Mouse (Mus musculus) bone marrow macrophage, adult 2 months (primary cell): ENCODE measurements at regions not wholly inside any gene's neighbourhood (a gene's known extent, or its start where the extent isn't known, plus 50 kb on each side); places are given as distances from the start of the nearest gene placed in this dataset.
"Not testable (repeated sequence)": the region's sequence is repeated elsewhere in the genome, so short reads cannot be mapped to it uniquely, and the experiment has no call there.

Experiments used
- H3K27ac ChIP-seq: 2 replicates; pipeline ENCODE4 v1.5.1; 2012; ENCODE audit warnings: low read depth, low read length; ENCODE audit not compliant: insufficient read depth
- H3K4me1 ChIP-seq: 2 replicates; pipeline ENCODE4 v1.6.1; 2012; ENCODE audit warnings: low read length; ENCODE audit not compliant: control insufficient read depth, insufficient read depth
- H3K4me3 ChIP-seq: 2 replicates; pipeline ENCODE4 v1.5.1; 2012; ENCODE audit warnings: mild to moderate bottlenecking, low read length, moderate library complexity; ENCODE audit not compliant: insufficient read depth
- CTCF ChIP-seq: IDR thresholded peaks from 2 replicates; pipeline ENCODE4 v1.5.1; 2012; ENCODE audit warnings: low read depth, mild to moderate bottlenecking, low read length, moderate library complexity
- POLR2A ChIP-seq: IDR thresholded peaks from 2 replicates; pipeline ENCODE4 v1.6.1; 2012; ENCODE audit warnings: mild to moderate bottlenecking, low read depth, low read length, borderline replicate concordance

DNA sequence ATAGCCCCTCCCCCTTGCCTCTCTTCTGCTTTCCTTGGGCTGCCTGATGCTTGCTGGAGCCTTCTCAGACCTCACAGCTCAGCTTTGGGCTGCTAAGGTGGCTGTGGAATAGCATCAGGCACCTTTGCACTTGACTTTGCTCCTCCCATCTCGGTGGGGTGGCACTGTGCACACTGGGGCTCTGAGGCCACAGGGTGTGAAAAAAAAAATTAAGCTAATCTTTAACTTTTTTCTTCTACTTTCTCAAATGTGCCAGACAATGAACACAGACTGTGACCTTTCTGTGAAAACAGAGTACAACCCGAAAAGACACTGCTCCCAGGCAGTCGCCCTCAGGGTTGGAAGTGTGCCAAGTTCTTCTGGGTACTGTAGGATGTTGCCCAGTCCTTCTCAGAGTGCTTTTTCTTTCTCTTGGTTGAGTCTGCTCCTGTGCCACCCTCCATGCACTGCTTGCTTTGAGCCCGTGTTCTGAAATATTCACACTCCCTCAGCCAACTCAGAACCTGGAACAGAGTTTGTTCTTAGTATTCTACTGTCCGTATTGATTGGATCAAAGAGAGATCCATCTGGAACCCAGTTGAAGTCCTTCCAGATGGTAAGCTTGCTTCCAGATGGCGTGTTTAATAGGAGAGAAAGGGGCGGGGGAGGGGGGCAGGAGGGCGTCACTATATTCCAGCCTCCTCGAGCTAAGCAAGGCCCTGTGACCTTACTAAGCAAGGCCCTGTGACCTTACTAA is 54.8 kb upstream of the Atxn1 start:
- Histone ChIP-seq H3K27ac (no peak overlapping the region), H3K4me1 (peaks cover 3% of the 10 kb centered on the region; the same call in 1 of the 2 replicates), H3K4me3 (no peak overlapping the region)
- TF ChIP-seq CTCF = no peak
- no peak for TF ChIP-seq POLR2A

DNA sequence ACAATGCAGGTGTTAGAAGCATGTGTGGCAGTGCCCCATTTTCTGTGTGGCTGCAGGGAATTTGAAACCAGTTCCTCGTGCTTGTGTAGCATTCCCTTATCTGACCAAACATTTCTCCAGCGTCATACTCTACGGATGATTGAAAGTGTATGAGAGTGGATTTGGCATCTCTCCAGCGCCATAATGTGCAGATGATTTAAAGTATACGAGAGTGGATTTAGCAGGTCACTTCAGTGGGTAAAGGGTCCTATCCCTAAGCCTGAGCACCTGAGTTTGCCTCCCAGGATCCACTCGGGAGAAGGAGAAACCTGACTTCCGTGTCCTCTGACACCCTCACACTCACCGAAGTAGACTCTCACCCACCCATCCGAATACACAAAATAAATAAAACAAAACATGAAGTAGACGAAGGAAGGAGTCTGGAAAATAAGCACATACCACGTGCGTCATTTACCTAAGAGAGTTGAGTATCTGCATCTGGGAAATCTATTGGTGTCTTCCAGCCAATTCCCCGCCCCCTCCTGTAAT is 54.2 kb upstream of the Atxn1 start:
- Histone ChIP-seq H3K27ac (no peak overlapping the region), H3K4me3 (no peak overlapping the region), H3K4me1 (peaks cover 3% of the 10 kb centered on the region; the same call in 1 of the 2 replicates)
- TF ChIP-seq POLR2A (no peak), CTCF (no peak)

DNA sequence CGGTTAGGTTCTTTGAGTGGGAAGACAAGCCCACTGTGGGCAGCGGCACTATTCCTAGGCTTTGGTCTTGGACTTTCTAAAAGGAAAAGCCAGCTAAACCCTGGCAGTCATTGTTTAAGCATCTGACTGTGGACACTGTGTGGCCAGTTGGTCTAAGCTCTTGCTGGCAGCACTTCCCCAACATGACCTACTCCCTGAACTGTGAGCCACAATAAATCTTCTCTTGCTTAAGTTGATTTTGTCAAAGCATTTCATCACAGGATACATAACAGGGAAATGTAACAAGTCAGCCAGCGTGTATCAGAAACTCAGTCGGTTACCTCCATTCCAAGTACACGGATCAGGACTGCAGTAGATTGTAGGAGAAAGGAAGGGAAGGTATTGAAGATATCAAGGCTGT is 52.9 kb upstream of the Atxn1 start:
- Histone ChIP-seq H3K4me3 (no peak overlapping the region), H3K4me1 (peaks cover 3% of the 10 kb centered on the region; the same call in 1 of the 2 replicates), H3K27ac (no peak overlapping the region)
- TF ChIP-seq POLR2A (no peak), CTCF (no peak)

DNA sequence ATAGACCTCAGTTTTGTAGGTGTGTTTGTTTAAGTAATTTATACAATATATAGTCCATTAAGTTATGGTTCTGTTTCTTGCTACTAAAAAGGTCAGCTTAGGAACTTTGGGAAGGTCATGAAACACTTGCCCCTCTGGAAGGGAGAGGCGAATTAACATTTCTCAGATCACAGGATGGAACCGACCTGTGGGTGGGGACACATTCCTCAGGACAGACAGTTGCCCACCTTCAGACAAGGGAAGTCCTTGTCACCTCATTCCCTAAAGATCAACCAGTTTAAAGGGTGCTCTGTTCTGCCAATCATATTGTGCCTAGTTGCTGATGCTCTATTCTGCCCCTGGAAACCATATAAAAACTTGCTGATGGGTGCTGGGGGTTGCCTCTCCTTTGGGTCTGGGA is 52.2 kb upstream of the Atxn1 start:
- not testable (repeated sequence) for H3K27ac ChIP-seq, H3K4me1 ChIP-seq, H3K4me3 ChIP-seq

DNA sequence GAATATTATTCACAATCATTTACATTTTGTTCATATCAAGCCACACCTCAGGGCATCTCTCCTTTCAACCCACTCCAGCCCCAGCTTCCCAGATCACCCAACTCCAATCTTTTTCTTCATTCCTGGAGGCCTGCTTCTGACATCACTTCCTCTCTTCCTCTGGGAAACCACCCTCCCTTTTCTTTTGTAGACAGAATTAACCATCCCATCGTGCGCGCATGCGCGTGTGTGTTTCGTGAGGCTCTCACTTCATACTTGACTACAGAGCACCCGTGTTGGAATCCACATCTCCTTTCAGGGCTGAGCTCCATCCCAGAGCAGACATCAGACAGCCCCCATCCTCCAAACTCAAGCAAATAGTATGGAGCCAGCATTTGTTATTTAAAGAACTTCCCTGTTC is 50.4 kb upstream of the Atxn1 start:
- TF ChIP-seq POLR2A (no peak), CTCF (no peak)
- no peak overlapping the region for H3K27ac ChIP-seq
- peaks cover 3% of the 10 kb centered on the region; the same call in 1 of the 2 replicates for H3K4me1 ChIP-seq
- no peak overlapping the region for H3K4me3 ChIP-seq

DNA sequence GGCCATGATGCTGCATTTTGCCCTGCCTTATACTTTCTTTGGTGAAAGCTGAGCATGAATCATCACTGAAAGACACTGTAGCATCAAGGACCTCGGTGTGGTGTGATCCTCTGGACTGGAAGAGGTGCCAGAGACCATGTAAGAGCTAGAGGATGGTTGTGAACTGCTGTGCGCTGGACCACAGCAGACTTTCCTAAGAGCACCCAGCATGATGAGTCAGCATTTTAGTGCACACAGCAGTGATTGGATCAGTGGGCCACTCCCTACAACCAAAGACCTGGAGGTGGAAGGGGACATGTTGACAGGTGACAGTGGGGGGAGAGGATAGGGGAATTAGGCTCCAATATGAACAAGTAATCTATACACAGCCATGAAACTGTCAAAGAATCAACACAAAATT is 49.8 kb upstream of the Atxn1 start:
- TF ChIP-seq CTCF (no peak), POLR2A (no peak)
- Histone ChIP-seq H3K4me1 (peaks cover 3% of the 10 kb centered on the region; the same call in 1 of the 2 replicates), H3K4me3 (no peak overlapping the region), H3K27ac (no peak overlapping the region)
